Mouse (Mus musculus) testis, adult 2 months (tissue): ENCODE measurements around the gene Ebf3.

Source experiments
- CTCF ChIP-seq: fragments of 200-500 bp; IDR thresholded peaks from 2 replicates; pipeline ENCODE4 v1.5.1; 2012; ENCODE audit warnings: low read depth, mild to moderate bottlenecking, inconsistent platforms, low read length, moderate library complexity; ENCODE audit not compliant: control insufficient read depth, insufficient read depth, insufficient replicate concordance
- POLR2A ChIP-seq: fragments of 200-500 bp; IDR thresholded peaks from 2 replicates; pipeline ENCODE4 v1.6.1; 2012; ENCODE audit warnings: low read depth, mild to moderate bottlenecking, inconsistent platforms, low read length, moderate library complexity; ENCODE audit not compliant: control insufficient read depth

DNA sequence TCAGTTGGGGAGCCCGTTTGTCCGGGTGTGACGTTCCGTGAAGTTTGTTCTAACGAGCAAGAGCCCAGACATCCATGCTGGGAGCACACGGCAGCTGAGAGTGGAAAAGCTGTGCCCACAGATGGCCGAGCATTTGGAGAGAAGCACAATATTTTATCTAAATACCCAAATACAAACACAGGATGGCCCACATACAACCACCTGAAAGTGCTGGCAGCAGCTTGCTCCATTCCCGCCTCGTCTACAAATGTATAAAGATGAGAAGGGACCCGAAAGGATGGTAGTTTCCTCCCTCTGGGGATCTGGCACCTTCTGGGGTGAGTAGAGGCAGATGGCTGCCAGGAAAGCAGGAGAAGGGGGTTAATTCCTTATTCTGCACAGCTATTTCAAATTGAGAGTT lies 42.0 kb downstream of the Ebf3 start:
- TF ChIP-seq POLR2A (no peak), CTCF (no peak)
